Mouse (Mus musculus) MEL (cell line): ENCODE measurements at regions not wholly inside any gene's neighbourhood (a gene's known extent, or its start where the extent isn't known, plus 50 kb on each side); places are given as distances from the start of the nearest gene placed in this dataset.

Experiments used
- DNase-seq: peaks from one replicate; pipeline ENCODE4 v3.0.0; 2011; ENCODE audit warnings: low read depth, low spot score
- H3K27ac ChIP-seq: 2 replicates; pipeline ENCODE4 v1.5.1; 2012; ENCODE audit warnings: low read depth, mild to moderate bottlenecking, control low read depth, low read length, moderate library complexity; ENCODE audit not compliant: control insufficient read depth
- H3K27me3 ChIP-seq, 2 experiments: fragments of 150-350 bp in 1 of 2; sonication (generic) in 1 of 2; 2 replicates each; pipeline ENCODE4 v1.6.1; 2012; ENCODE audit warnings: low read length in 2 of 2, mild to moderate bottlenecking in 2 of 2, improper control_type of control experiment in 1 of 2, moderate library complexity in 1 of 2; ENCODE audit not compliant: insufficient read depth in 2 of 2, control insufficient read depth in 1 of 2
- H3K36me3 ChIP-seq, 2 experiments: 2 replicates each; pipeline ENCODE4 v1.6.1; 2012 to 2014; ENCODE audit warnings: low read length in 2 of 2, improper control_type of control experiment in 1 of 2, inconsistent platforms in 1 of 2, mild to moderate bottlenecking in 1 of 2; ENCODE audit not compliant: insufficient read depth in 2 of 2, control insufficient read depth in 1 of 2
- H3K4me1 ChIP-seq, 2 experiments: fragments of 150-350 bp in 1 of 2; sonication (generic) in 1 of 2; 2 replicates each; pipeline ENCODE4 v1.6.1; 2012; ENCODE audit warnings: low read length in 2 of 2, improper control_type of control experiment in 1 of 2, mild to moderate bottlenecking in 1 of 2; ENCODE audit not compliant: insufficient read depth in 2 of 2, control insufficient read depth in 1 of 2
- H3K4me3 ChIP-seq, 2 experiments: fragments of 150-350 bp in 1 of 2; sonication (generic) in 1 of 2; 2 replicates each; pipeline ENCODE4 v1.5.1; 2012; ENCODE audit warnings: low read depth in 2 of 2, low read length in 2 of 2, mild to moderate bottlenecking in 2 of 2, moderate library complexity in 2 of 2, control low read depth in 1 of 2, improper control_type of control experiment in 1 of 2; ENCODE audit not compliant: control insufficient read depth in 1 of 2, insufficient read depth in 1 of 2
- H3K79me2 ChIP-seq: 2 replicates; pipeline ENCODE4 v1.6.1; 2012; ENCODE audit warnings: mild to moderate bottlenecking, low read length, moderate library complexity; ENCODE audit not compliant: control insufficient read depth, poor library complexity, insufficient read depth
- H3K9ac ChIP-seq: 2 replicates; pipeline ENCODE4 v1.6.1; 2012; ENCODE audit warnings: low read depth, mild to moderate bottlenecking, control low read depth, low read length, moderate library complexity; ENCODE audit not compliant: control insufficient read depth, poor library complexity, severe bottlenecking
- H3K9me3 ChIP-seq: fragments of 150-350 bp; sonication (generic); replicated peaks from 2 replicates; pipeline ENCODE4 v1.6.1; 2012; ENCODE audit warnings: mild to moderate bottlenecking, low read length, improper control_type of control experiment, moderate library complexity; ENCODE audit not compliant: insufficient read depth
- ELF1 ChIP-seq: IDR thresholded peaks from 2 replicates; pipeline ENCODE4 v1.6.1; 2014; ENCODE audit warnings: low read depth, mild to moderate bottlenecking, inconsistent platforms, low read length, improper control_type of control experiment, moderate library complexity
- ETS1 ChIP-seq: IDR thresholded peaks from 2 replicates; pipeline ENCODE4 v1.6.1; 2012; ENCODE audit warnings: low read depth, mild to moderate bottlenecking, inconsistent platforms, low read length, improper control_type of control experiment, moderate library complexity
- HCFC1 ChIP-seq: IDR thresholded peaks from 2 replicates; pipeline ENCODE4 v1.6.1; 2012; ENCODE audit warnings: low read depth, mild to moderate bottlenecking, inconsistent platforms, low read length, improper control_type of control experiment, moderate library complexity
- MAX ChIP-seq: IDR thresholded peaks from 2 replicates; pipeline ENCODE4 v1.6.1; 2011; ENCODE audit warnings: low read length, improper control_type of control experiment
- MEF2A ChIP-seq: IDR thresholded peaks from 2 replicates; pipeline ENCODE4 v1.6.1; 2014; ENCODE audit warnings: low read depth, mild to moderate bottlenecking, inconsistent platforms, low read length, improper control_type of control experiment; ENCODE audit not compliant: poor library complexity, insufficient replicate concordance, severe bottlenecking; ENCODE audit errors: extremely low read depth
- NELFE ChIP-seq: IDR thresholded peaks from 2 replicates; pipeline ENCODE4 v1.6.1; 2011; ENCODE audit warnings: low read depth, low read length, improper control_type of control experiment
- NRF1 ChIP-seq: IDR thresholded peaks from 2 replicates; pipeline ENCODE4 v1.6.1; 2014; ENCODE audit warnings: low read depth, mild to moderate bottlenecking, inconsistent platforms, low read length, improper control_type of control experiment, moderate library complexity; ENCODE audit not compliant: poor library complexity, insufficient read depth, severe bottlenecking
- POLR2AphosphoS2 ChIP-seq: IDR thresholded peaks from 2 replicates; pipeline ENCODE4 v1.6.1; 2011; ENCODE audit warnings: low read length, improper control_type of control experiment
- POLR2AphosphoS5 ChIP-seq: IDR thresholded peaks from 2 replicates; pipeline ENCODE4 v1.6.1; 2012; ENCODE audit warnings: low read depth, borderline replicate concordance, mild to moderate bottlenecking, inconsistent platforms, low read length, moderate library complexity, mixed read lengths
- SMC3 ChIP-seq: IDR thresholded peaks from 2 replicates; pipeline ENCODE4 v1.6.1; 2011; ENCODE audit warnings: low read depth, low read length, improper control_type of control experiment
- TAL1 ChIP-seq: IDR thresholded peaks from 2 replicates; pipeline ENCODE4 v1.6.1; 2012; ENCODE audit warnings: mild to moderate bottlenecking, inconsistent platforms, low read length, moderate library complexity, mixed read lengths
- USF2 ChIP-seq, 2 experiments: IDR thresholded peaks; 2 replicates each; pipeline ENCODE4 v1.6.1; 2011 to 2012; ENCODE audit warnings: improper control_type of control experiment in 2 of 2, low read length in 2 of 2, borderline replicate concordance in 1 of 2, inconsistent platforms in 1 of 2, low read depth in 1 of 2, mild to moderate bottlenecking in 1 of 2; ENCODE audit not compliant: insufficient read depth in 1 of 2
- ZKSCAN1 ChIP-seq: IDR thresholded peaks from 2 replicates; pipeline ENCODE4 v1.6.1; 2012; ENCODE audit warnings: low read depth, mild to moderate bottlenecking, inconsistent platforms, low read length, improper control_type of control experiment, moderate library complexity
- ZMIZ1 ChIP-seq: IDR thresholded peaks from 2 replicates; pipeline ENCODE4 v1.6.1; 2012; ENCODE audit warnings: low read depth, mild to moderate bottlenecking, inconsistent platforms, low read length, improper control_type of control experiment, moderate library complexity

DNA sequence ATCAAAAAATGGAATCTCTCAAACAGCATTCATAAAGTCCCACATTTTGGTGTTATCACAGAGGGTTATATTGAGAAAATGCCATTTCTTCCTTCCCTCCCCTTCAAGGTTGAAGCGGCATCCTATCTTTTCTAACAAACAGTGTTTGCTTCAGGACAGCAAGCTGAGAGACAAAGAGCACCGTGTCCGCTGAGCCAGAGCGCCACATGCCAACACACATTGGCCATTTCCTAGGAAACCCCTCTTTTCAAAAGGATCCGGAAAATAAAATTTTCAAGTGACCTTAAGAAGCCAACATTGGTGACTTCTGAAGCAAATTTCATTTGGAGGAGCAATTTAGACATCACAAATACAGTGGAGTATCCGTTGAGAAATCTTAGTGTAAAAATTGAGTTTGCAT, 326.3 kb downstream of the Nova1 start:
- TF ChIP-seq ZMIZ1 (no peak), ELF1 (no peak)
- no peak for DNase-seq
- Histone ChIP-seq H3K27me3 (no peaks in the 10 kb centered on the region), H3K36me3 (no peaks in the 10 kb centered on the region), H3K9ac (no peak overlapping the region), H3K27ac (no peak overlapping the region), H3K79me2 (no peaks in the 10 kb centered on the region), H3K4me1 (no peaks in the 10 kb centered on the region), H3K9me3 (no peaks in the 10 kb centered on the region), H3K4me3 (no peak overlapping the region)

DNA sequence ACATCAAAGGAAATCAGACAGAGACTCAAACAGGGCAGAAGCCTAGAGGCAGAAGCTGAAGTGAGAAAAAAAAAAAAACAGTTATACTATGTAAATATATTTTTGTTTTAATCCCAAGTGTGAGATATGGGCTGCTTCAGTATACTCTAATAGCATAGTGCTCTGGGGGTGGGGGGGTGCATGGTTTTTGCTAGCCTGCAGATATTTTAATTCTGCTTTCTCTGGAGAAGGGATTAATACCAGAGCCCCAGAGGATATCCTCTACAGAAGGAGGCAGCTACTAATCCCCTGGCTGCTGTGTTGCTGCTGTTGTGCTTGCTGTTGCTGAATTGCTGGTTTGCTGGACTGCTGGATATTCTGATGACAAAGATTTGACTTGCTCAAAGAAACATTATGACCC, 367.8 kb downstream of the Nova1 start:
- Histone ChIP-seq H3K9ac (no peak overlapping the region), H3K4me3 (no peak overlapping the region), H3K27ac (no peak overlapping the region), H3K9me3 (no peaks in the 10 kb centered on the region), H3K4me1 (no peaks in the 10 kb centered on the region), H3K27me3 (no peaks in the 10 kb centered on the region), H3K36me3 (no peaks in the 10 kb centered on the region), H3K79me2 (no peaks in the 10 kb centered on the region)
- TF ChIP-seq MAX (no peak), ETS1 (no peak)
- no peak for DNase-seq

DNA sequence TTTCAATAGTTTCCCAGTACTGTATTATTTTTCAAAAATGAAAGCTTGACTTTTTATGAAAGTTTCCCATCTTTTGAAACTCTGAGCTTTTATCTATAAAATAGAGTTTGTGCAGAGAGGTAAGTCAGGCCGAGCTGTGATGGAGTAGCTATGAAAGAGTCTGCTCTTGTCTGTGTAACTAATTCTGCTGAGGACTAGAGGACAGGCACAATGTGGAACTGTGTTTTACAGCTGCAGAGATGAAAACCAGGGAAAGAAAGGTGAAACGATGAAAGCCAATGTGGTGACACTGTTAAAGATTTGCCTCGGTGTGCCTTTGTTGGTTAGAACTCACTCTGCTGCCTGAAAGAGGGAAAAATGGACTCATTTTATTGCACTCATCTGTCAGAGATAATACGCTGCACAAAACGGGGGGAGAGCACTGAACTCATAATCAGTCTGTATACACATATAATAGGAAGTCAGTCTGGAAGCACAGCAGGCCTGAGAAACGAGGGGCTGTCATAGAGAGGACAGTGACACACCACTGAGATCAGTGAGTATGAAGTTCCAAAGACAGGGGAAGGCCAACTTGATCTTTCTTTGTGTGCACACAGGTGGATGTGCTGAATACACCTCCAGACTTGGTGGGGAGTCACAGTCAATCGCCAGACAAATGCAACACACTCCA, 373.9 kb downstream of the Nova1 start:
- Histone ChIP-seq H3K79me2 (no peaks in the 10 kb centered on the region), H3K4me1 (no peaks in the 10 kb centered on the region), H3K4me3 (no peak overlapping the region), H3K9me3 (no peaks in the 10 kb centered on the region), H3K9ac (no peak overlapping the region), H3K36me3 (no peaks in the 10 kb centered on the region), H3K27me3 (no peaks in the 10 kb centered on the region), H3K27ac (no peak overlapping the region)
- no peak for DNase-seq
- TF ChIP-seq NRF1 (no peak), USF2 (IDR thresholded peaks at IDR 0.05; ENCODE audit: borderline replicate concordance in 1 of 2, insufficient read depth in 1 of 2, low read depth in 1 of 2, low read length in 2 of 2) (no peak), TAL1 (no peak), POLR2AphosphoS2 (no peak), HCFC1 (no peak), ZKSCAN1 (no peak), NELFE (no peak), SMC3 (no peak), POLR2AphosphoS5 (no peak), MEF2A (no peak)
